Mouse (Mus musculus): ENCODE data around the gene Cox8b.

- peak; percentile 90 for TF ChIP-seq ZC3H11A (IDR thresholded peaks at IDR 0.05; ENCODE audit: borderline replicate concordance, low read depth, low read length)
- TF ChIP-seq ZNF384 (IDR thresholded peaks at IDR 0.05; ENCODE audit: low read depth, low read length): no peak
Measured at GRCm38 (mm10) chr7:140908634-140909107, 8.4 kb upstream of the Cox8b start.

All from ES-E14 (cell line).